Mouse (Mus musculus): ENCODE data around the gene Mylip. TPM values are rescaled to one million over a fixed set of nuclear protein-coding genes. Genes with fewer than 3 reads are reported as not detected.

Gene Mylip
- polyA plus RNA-seq, 1 experiment from 2014 or later = 5.8 TPM

DNA sequence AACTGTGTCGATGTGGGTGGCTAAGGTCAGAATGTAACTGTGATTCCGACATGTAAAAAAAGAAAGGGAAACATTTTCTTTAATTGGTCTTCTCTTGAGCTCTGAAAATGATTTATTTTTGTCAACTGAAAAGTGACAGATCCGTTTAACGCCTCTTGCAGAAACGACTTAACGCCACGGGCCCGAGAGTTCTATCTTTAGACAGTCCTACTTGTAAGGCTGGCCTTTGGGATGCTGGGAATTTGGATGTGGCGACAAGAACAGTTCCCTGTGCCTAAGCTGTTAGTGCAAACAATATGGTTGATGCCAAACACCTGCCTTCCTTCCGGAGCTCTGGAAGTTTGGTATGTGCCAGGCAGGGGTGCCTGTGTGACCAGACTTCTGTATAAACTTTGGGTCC lies 23.8 kb upstream of the Mylip start:
- H3K4me3 ChIP-seq (replicated peaks; ENCODE audit: low read length) = no peak overlapping the region
- H3K27ac ChIP-seq (ENCODE audit: low read length) = no peak overlapping the region
- no peak overlapping the region for H3K4me2 ChIP-seq (ENCODE audit: low read length)
- ATAC-seq = no peak
- H3K9ac ChIP-seq (replicated peaks; ENCODE audit: low read depth, low read length) = no peak overlapping the region
- no peaks in the 10 kb centered on the region for H3K36me3 ChIP-seq (ENCODE audit: control insufficient read depth, insufficient read depth)
- H3K4me1 ChIP-seq (replicated peaks; ENCODE audit: control insufficient read depth, insufficient read depth, low read length) = no peaks in the 10 kb centered on the region
- peaks cover 3% of the 10 kb centered on the region; the same call in 1 of the 2 replicates for H3K9me3 ChIP-seq (ENCODE audit: control insufficient read depth, low read length)
- 81% methylated on average over 10 of the region's 10 CpGs for WGBS
- H3K27me3 ChIP-seq (replicated peaks; ENCODE audit: control insufficient read depth, insufficient read depth, low read length) = no peaks in the 10 kb centered on the region

DNA sequence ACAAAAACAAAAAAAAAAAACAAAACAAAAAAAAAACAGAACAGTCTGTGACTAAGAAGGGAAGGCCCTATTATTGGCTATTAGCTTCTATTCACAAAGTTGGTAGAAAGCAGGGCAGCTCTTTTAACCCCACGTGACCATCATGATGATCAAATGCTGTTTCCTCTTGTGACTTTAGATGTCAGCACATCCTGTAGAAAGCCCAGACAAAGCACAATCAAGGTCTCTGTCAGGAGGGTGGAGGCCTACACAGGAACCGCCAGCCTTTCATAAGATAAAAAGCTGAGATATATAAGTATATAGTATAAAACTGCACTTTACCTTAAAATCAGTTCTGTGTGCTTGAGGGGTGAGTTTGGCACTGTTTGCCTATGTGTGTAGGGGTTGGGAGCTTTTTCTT lies 17.9 kb upstream of the Mylip start:
- Histone ChIP-seq H3K4me2 (ENCODE audit: low read length) (no peak overlapping the region), H3K4me3 (replicated peaks; ENCODE audit: low read length) (no peak overlapping the region), H3K9ac (replicated peaks; ENCODE audit: low read depth, low read length) (no peak overlapping the region), H3K4me1 (replicated peaks; ENCODE audit: control insufficient read depth, insufficient read depth, low read length) (peaks cover under 1% of the 10 kb centered on the region), H3K27me3 (replicated peaks; ENCODE audit: control insufficient read depth, insufficient read depth, low read length) (no peaks in the 10 kb centered on the region), H3K27ac (ENCODE audit: low read length) (no peak overlapping the region), H3K36me3 (ENCODE audit: control insufficient read depth, insufficient read depth) (no peaks in the 10 kb centered on the region), H3K9me3 (ENCODE audit: control insufficient read depth, low read length) (no peaks in the 10 kb centered on the region)
- ATAC-seq = no peak
- 80% methylated on average over 2 of the region's 2 CpGs for WGBS

DNA sequence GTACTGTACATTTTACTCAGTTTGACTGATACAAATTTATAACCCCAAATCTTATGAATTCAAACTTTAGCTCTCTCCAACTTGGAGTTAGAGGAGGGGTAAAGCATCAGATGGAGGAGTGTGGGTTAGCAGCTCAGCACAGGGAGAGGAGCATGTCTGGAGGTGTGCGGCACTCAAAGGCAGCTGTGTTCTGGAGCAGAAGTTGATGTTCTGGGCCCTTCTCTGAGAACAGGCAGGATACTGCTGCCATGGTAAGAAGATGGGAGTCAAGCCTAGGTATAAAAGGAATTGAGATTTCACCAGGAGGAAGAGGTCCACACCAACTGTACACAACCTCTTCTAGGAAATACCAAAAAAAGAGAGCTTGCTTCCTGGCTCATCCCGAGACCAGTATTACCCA lies 17.1 kb upstream of the Mylip start:
- Histone ChIP-seq H3K4me3 (replicated peaks; ENCODE audit: low read length) (no peak overlapping the region), H3K27me3 (replicated peaks; ENCODE audit: control insufficient read depth, insufficient read depth, low read length) (no peaks in the 10 kb centered on the region), H3K4me1 (replicated peaks; ENCODE audit: control insufficient read depth, insufficient read depth, low read length) (peaks cover 3% of the 10 kb centered on the region), H3K9ac (replicated peaks; ENCODE audit: low read depth, low read length) (no peak overlapping the region), H3K4me2 (ENCODE audit: low read length) (no peak overlapping the region), H3K9me3 (ENCODE audit: control insufficient read depth, low read length) (no peaks in the 10 kb centered on the region), H3K27ac (ENCODE audit: low read length) (no peak overlapping the region), H3K36me3 (ENCODE audit: control insufficient read depth, insufficient read depth) (no peaks in the 10 kb centered on the region)
- no peak for ATAC-seq
- WGBS = 88% methylated on average over 2 of the region's 2 CpGs

DNA sequence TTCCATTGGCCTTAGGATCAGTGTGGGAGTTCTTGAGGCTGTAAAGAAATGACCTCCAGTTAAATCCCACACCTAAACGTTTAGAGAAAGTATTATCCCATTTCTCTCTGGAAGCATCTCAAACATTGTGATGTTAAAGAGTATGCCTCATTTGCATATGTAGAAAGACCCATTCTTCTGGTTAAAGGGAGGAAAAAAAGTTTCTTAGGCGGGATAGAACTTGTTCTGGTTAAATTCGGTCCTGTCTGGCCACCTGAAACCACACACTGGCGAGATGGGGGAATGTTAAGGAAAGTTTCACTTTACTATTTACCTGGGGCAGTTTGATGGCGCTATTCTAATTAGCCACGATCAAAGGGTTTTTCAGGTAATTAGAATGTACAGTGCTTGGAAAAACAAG lies 14.7 kb upstream of the Mylip start:
- Histone ChIP-seq H3K4me2 (ENCODE audit: low read length) (no peak overlapping the region), H3K9me3 (ENCODE audit: control insufficient read depth, low read length) (no peaks in the 10 kb centered on the region), H3K36me3 (ENCODE audit: control insufficient read depth, insufficient read depth) (no peaks in the 10 kb centered on the region), H3K4me1 (replicated peaks; ENCODE audit: control insufficient read depth, insufficient read depth, low read length) (peaks cover 3% of the 10 kb centered on the region), H3K4me3 (replicated peaks; ENCODE audit: low read length) (no peak overlapping the region), H3K9ac (replicated peaks; ENCODE audit: low read depth, low read length) (no peak overlapping the region), H3K27me3 (replicated peaks; ENCODE audit: control insufficient read depth, insufficient read depth, low read length) (no peaks in the 10 kb centered on the region), H3K27ac (ENCODE audit: low read length) (no peak overlapping the region)
- WGBS = 14% methylated on average over 6 of the region's 6 CpGs
- ATAC-seq = no peak

DNA sequence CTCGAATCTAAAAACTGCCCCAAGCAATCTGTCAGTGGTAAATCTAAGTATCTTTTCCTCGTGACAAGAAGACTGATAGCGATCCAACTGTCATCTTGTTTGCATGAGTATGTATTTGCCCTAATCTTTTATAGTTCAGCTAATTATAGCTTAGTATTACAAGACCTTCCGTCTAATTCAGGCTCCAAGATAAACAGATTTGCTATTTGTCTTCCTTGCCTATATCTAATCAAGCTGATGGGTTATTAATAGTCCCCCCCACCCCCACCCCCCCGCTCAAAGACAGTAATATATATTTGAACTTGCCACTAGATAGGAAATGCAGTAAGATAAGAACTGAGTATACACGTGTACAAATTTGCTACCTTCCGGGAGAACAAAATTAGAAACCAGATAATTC lies 7.3 kb upstream of the Mylip start:
- Histone ChIP-seq H3K9ac (replicated peaks; ENCODE audit: low read depth, low read length) (no peak overlapping the region), H3K4me2 (ENCODE audit: low read length) (no peak overlapping the region), H3K4me3 (replicated peaks; ENCODE audit: low read length) (no peak overlapping the region), H3K27me3 (replicated peaks; ENCODE audit: control insufficient read depth, insufficient read depth, low read length) (no peaks in the 10 kb centered on the region), H3K4me1 (replicated peaks; ENCODE audit: control insufficient read depth, insufficient read depth, low read length) (no peaks in the 10 kb centered on the region), H3K9me3 (ENCODE audit: control insufficient read depth, low read length) (no peaks in the 10 kb centered on the region), H3K27ac (ENCODE audit: low read length) (no peak overlapping the region), H3K36me3 (ENCODE audit: control insufficient read depth, insufficient read depth) (no peaks in the 10 kb centered on the region)
- WGBS = 81% methylated on average over 7 of the region's 7 CpGs
- no peak for ATAC-seq

DNA sequence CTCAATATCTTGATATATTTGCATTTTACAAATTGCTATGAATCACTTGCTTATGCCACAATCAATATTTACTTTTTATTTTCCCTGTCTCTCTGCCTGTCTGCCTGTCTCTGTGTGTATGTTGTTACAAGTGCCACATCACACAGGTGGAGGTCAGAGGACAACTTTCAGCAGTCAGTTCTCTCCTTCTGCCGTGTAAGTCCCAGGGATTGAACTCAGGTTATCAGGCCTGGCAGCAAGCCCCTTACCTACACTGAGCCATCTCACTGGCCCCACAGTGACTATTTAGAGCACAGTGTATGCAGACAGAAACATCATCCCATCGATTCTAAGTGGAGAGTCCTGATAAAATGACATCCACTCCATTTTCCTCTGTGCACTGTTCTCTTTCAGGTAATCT lies 4.9 kb upstream of the Mylip start:
- H3K4me2 ChIP-seq (ENCODE audit: low read length) = no peak overlapping the region
- H3K27ac ChIP-seq (ENCODE audit: low read length) = no peak overlapping the region
- WGBS = 81% methylated on average over 2 of the region's 2 CpGs
- H3K27me3 ChIP-seq (replicated peaks; ENCODE audit: control insufficient read depth, insufficient read depth, low read length) = no peaks in the 10 kb centered on the region
- H3K9me3 ChIP-seq (ENCODE audit: control insufficient read depth, low read length) = no peaks in the 10 kb centered on the region
- no peaks in the 10 kb centered on the region for H3K36me3 ChIP-seq (ENCODE audit: control insufficient read depth, insufficient read depth)
- H3K4me3 ChIP-seq (replicated peaks; ENCODE audit: low read length) = no peak overlapping the region
- ATAC-seq = no peak
- H3K4me1 ChIP-seq (replicated peaks; ENCODE audit: control insufficient read depth, insufficient read depth, low read length) = no peaks in the 10 kb centered on the region; the same call in 1 of the 2 replicates
- no peak overlapping the region for H3K9ac ChIP-seq (replicated peaks; ENCODE audit: low read depth, low read length)

DNA sequence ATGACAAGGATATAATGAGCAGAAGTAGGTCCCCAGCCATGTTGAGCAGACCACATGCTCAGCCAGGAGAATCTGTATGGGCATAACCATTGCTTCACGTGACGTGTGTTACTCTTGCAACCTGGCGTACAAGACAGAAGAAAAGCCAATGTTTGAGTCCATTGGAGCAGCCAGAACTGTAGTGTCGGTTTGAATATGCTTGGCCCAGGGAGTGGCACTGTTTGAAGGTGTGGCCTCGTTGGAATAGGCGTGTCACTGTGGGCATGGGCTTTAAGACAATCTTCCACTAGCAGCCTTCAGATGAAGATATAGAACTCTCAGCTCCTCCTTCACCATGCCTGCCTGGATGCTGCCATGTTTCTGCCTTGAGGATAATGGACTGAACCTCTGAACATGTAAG lies 4.0 kb upstream of the Mylip start:
- H3K27me3 ChIP-seq (replicated peaks; ENCODE audit: control insufficient read depth, insufficient read depth, low read length) = no peaks in the 10 kb centered on the region
- H3K27ac ChIP-seq (ENCODE audit: low read length) = no peak overlapping the region
- no peaks in the 10 kb centered on the region for H3K9me3 ChIP-seq (ENCODE audit: control insufficient read depth, low read length)
- no peak for ATAC-seq
- 83% methylated on average over 6 of the region's 6 CpGs for WGBS
- no peak overlapping the region for H3K9ac ChIP-seq (replicated peaks; ENCODE audit: low read depth, low read length)
- H3K4me3 ChIP-seq (replicated peaks; ENCODE audit: low read length) = no peak overlapping the region
- H3K36me3 ChIP-seq (ENCODE audit: control insufficient read depth, insufficient read depth) = no peaks in the 10 kb centered on the region
- peaks cover 7% of the 10 kb centered on the region for H3K4me1 ChIP-seq (replicated peaks; ENCODE audit: control insufficient read depth, insufficient read depth, low read length)
- no peak overlapping the region for H3K4me2 ChIP-seq (ENCODE audit: low read length)

DNA sequence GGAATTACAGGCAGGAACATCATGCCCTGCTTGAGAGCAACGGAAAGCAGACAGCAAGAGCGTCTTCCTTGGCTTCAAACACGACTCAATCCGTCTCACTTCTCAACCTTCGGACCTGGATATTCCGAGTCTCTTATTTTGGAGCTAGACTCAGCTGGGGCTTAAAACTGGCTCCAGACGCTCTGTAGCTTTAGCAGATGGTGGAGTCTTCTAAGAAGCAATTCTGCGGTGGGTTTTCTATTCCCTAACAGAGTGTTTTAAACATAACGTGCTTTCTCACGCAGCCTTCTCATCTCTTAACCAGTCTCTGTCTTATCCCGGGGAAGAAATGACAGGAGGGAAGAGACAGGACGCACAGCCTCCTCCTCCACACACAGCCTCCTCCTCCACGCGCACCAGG lies 3.3 kb upstream of the Mylip start:
- H3K4me1 ChIP-seq (replicated peaks; ENCODE audit: control insufficient read depth, insufficient read depth, low read length) = peaks cover 14% of the 10 kb centered on the region
- no peak overlapping the region for H3K4me3 ChIP-seq (replicated peaks; ENCODE audit: low read length)
- no peaks in the 10 kb centered on the region for H3K36me3 ChIP-seq (ENCODE audit: control insufficient read depth, insufficient read depth)
- H3K9ac ChIP-seq (replicated peaks; ENCODE audit: low read depth, low read length) = no peak overlapping the region
- no peaks in the 10 kb centered on the region for H3K27me3 ChIP-seq (replicated peaks; ENCODE audit: control insufficient read depth, insufficient read depth, low read length)
- ATAC-seq = no peak
- no peaks in the 10 kb centered on the region for H3K9me3 ChIP-seq (ENCODE audit: control insufficient read depth, low read length)
- H3K27ac ChIP-seq (ENCODE audit: low read length) = no peak overlapping the region
- WGBS = 89% methylated on average over 14 of the region's 14 CpGs
- H3K4me2 ChIP-seq (ENCODE audit: low read length) = no peak overlapping the region

DNA sequence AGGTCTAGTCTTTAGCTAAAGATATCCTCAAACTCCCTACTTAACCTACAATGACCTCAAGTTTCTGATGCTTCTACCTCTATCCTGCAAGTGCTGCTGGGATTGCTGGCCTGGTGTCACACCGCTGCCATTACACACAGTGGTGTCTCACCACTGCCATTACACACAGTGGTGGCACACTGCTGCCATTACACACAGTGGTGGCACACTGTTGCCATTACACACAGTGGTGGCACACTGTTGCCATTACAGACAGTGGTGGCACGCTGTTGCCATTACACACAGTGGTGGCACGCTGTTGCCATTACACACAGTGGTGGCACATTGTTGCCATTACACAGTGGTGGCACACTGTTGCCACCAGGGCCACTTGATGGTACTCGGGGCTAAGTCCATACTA lies 2.3 kb upstream of the Mylip start:
- no peak overlapping the region for H3K27ac ChIP-seq (ENCODE audit: low read length)
- H3K9ac ChIP-seq (replicated peaks; ENCODE audit: low read depth, low read length) = no peak overlapping the region
- no peaks in the 10 kb centered on the region for H3K27me3 ChIP-seq (replicated peaks; ENCODE audit: control insufficient read depth, insufficient read depth, low read length)
- peaks cover 17% of the 10 kb centered on the region for H3K4me1 ChIP-seq (replicated peaks; ENCODE audit: control insufficient read depth, insufficient read depth, low read length)
- no peak overlapping the region for H3K4me2 ChIP-seq (ENCODE audit: low read length)
- 96% methylated on average over 4 of the region's 4 CpGs for WGBS
- ATAC-seq = no peak
- no peaks in the 10 kb centered on the region for H3K36me3 ChIP-seq (ENCODE audit: control insufficient read depth, insufficient read depth)
- H3K9me3 ChIP-seq (ENCODE audit: control insufficient read depth, low read length) = no peaks in the 10 kb centered on the region
- no peak overlapping the region for H3K4me3 ChIP-seq (replicated peaks; ENCODE audit: low read length)

DNA sequence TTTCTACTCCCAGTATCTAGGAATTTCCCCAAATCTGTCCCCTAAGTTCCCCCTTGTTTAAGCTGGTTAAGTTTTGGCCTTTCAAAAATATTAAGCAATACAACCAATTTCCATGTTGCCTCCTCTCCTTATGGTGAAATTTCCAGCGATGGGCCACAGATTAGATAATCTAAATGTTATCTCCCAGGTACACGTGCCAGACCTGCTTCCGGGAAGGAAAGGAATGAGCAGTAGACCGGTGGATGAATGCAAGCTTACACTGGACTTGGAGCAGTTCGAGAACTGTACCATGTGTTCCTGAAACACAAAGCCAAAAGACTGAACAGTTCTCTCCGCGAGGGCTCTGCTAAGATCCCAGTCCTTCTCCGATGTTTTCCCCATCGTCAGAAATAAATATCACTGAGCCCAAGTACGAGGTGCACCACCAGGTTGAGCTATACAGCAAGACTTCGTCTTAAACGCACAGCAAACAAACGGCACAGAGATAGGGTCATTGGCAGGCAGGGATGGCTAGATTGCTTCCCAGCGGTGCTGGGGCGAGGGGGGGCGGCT lies 1.2 kb upstream of the Mylip start:
- Histone ChIP-seq H3K4me2 (ENCODE audit: low read length) (no peak overlapping the region), H3K9ac (replicated peaks; ENCODE audit: low read depth, low read length) (no peak overlapping the region), H3K9me3 (ENCODE audit: control insufficient read depth, low read length) (no peaks in the 10 kb centered on the region), H3K4me3 (replicated peaks; ENCODE audit: low read length) (no peak overlapping the region), H3K4me1 (replicated peaks; ENCODE audit: control insufficient read depth, insufficient read depth, low read length) (peaks cover 17% of the 10 kb centered on the region), H3K27me3 (replicated peaks; ENCODE audit: control insufficient read depth, insufficient read depth, low read length) (no peaks in the 10 kb centered on the region), H3K36me3 (ENCODE audit: control insufficient read depth, insufficient read depth) (no peaks in the 10 kb centered on the region), H3K27ac (ENCODE audit: low read length) (no peak overlapping the region)
- ATAC-seq = no peak
- 83% methylated on average over 16 of the region's 16 CpGs for WGBS

Data from forebrain, embryonic 16.5 days (tissue).